9 mouse cellular contexts compared by ENCODE assay signal in genomic region chr8:57574398-57574797, GRCm38 (mm10).
DNase-seq lines count a peak whose midpoint lies in the region; ATAC-seq and TF ChIP-seq lines count a peak whose summit lies in the region.
"Had no signal": no experiment of that assay in that cellular context is flagged by ENCODE, and none has a peak within 500 bp of the region (broad histone marks: within the 10 kb centered on the region; RNA-seq: fewer than 3 reads in every experiment).

No protein-coding gene starts in this region.

- peak; percentile 74 to 86 for DNase-seq in heart, adult 2 months
- DNase-seq in heart, adult 11 months = no peak
- DNase-seq in cerebellum, adult 9-10 months = peak; percentile 89
- DNase-seq in frontal cortex, postnatal 25 days (ENCODE audit: low spot score in 2 of 2) = peak; percentile 60 to 66
- peak; percentile 77 for DNase-seq in left cerebral cortex, postnatal 4 days
- DNase-seq in spleen, adult 2 months (ENCODE audit: low read depth in 1 of 2, low spot score in 2 of 2) = peak in 1 of 2 experiments; percentile 67

- TF ChIP-seq POLR2A in heart, adult 2 months (IDR thresholded peaks at IDR 0.05; ENCODE audit: insufficient read depth, low read depth, low read length) = no peak
- no peak for TF ChIP-seq POLR2A in spleen, adult 2 months (IDR thresholded peaks at IDR 0.05; ENCODE audit: low read depth, low read length)

- intact Hi-C loops in heart, adult 2 months (cut with DNase I) = loop anchor here (1.0 to 2.0 kb wide), 3 partner anchors 34 to 226 kb away; no protein-coding TSS in a partner anchor
- intact Hi-C loops in left cerebral cortex, postnatal 4 days (cut with DNase I) = loop anchor here (5.0 kb wide), 1 partner anchor 228 kb away; no protein-coding TSS in a partner anchor

- H3K79me2 ChIP-seq in heart, adult 2 months (replicated peaks; ENCODE audit: control insufficient read depth, insufficient read depth, low read length) = no peaks in the 10 kb centered on the region

- H3K4me3 ChIP-seq in heart, adult 2 months = no peak overlapping the region
- no peak overlapping the region for H3K4me3 ChIP-seq in intestine, embryonic 16.5 days (ENCODE audit: low read length)
- H3K4me3 ChIP-seq in midbrain, embryonic 15.5 days = no peak overlapping the region
- no peak overlapping the region for H3K4me3 ChIP-seq in spleen, adult 2 months (ENCODE audit: extremely low read depth, insufficient read depth, insufficient read length)
- H3K4me3 ChIP-seq: myocyte had no signal

- ATAC-seq in intestine, embryonic 16.5 days = 0 out of 2 replicates have a peak, but pooled peaks have one; percentile 21
- ATAC-seq in midbrain, embryonic 15.5 days (replicated peaks) = peak; percentile 80

- no peaks in the 10 kb centered on the region for H3K27me3 ChIP-seq in heart, adult 2 months (ENCODE audit: control insufficient read depth, insufficient read depth, low read length)
- no peaks in the 10 kb centered on the region for H3K27me3 ChIP-seq in intestine, embryonic 16.5 days (replicated peaks; ENCODE audit: control insufficient read depth, insufficient read depth, low read length)
- H3K27me3 ChIP-seq in midbrain, embryonic 15.5 days (replicated peaks) = no peaks in the 10 kb centered on the region
- no peaks in the 10 kb centered on the region for H3K27me3 ChIP-seq in spleen, adult 2 months (ENCODE audit: control insufficient read depth, insufficient read depth, low read length)

- TF ChIP-seq EP300 in heart, adult 2 months (IDR thresholded peaks at IDR 0.05; ENCODE audit: insufficient read depth, low read depth, low read length) = peak; percentile 85; the same call in 1 of the 2 replicates

- H3K4me2 ChIP-seq in intestine, embryonic 16.5 days (ENCODE audit: low read depth, low read length) = no peak overlapping the region
- H3K4me2 ChIP-seq in midbrain, embryonic 15.5 days = no peak overlapping the region

- 8% methylated on average over 7 of the region's 7 CpGs for WGBS in heart, adult 2 months
- 14% methylated on average over 7 of the region's 7 CpGs for WGBS in intestine, embryonic 16.5 days
- WGBS in midbrain, embryonic 15.5 days = 8% methylated on average over 7 of the region's 7 CpGs
- WGBS in spleen, adult 2 months = 12% methylated on average over 7 of the region's 7 CpGs

- no peak for TF ChIP-seq CTCF in heart, adult 2 months (IDR thresholded peaks at IDR 0.05)
- peak; percentile 96 for TF ChIP-seq CTCF in spleen, adult 2 months (IDR thresholded peaks at IDR 0.05; ENCODE audit: extremely low read depth, insufficient read depth, insufficient read length, insufficient replicate concordance)

- no peaks in the 10 kb centered on the region for H3K9me3 ChIP-seq in intestine, embryonic 16.5 days (ENCODE audit: control insufficient read depth, low read length)
- no peaks in the 10 kb centered on the region for H3K9me3 ChIP-seq in midbrain, embryonic 15.5 days

- H3K9ac ChIP-seq in heart, adult 2 months (ENCODE audit: low read depth, low read length) = no peak overlapping the region
- no peak overlapping the region for H3K9ac ChIP-seq in intestine, embryonic 16.5 days (ENCODE audit: low read depth, low read length)
- no peak overlapping the region for H3K9ac ChIP-seq in midbrain, embryonic 15.5 days

- no peaks in the 10 kb centered on the region for H3K36me3 ChIP-seq in heart, adult 2 months (ENCODE audit: control insufficient read depth, insufficient read depth, low read length)
- H3K36me3 ChIP-seq in intestine, embryonic 16.5 days (ENCODE audit: control insufficient read depth, insufficient read depth, low read length) = no peaks in the 10 kb centered on the region
- no peaks in the 10 kb centered on the region for H3K36me3 ChIP-seq in midbrain, embryonic 15.5 days (replicated peaks)
- H3K36me3 ChIP-seq in spleen, adult 2 months (ENCODE audit: control insufficient read depth, insufficient read depth, low read length) = no peaks in the 10 kb centered on the region; the same call in 1 of the 2 replicates

- H3K27ac ChIP-seq in heart, adult 2 months = no peak overlapping the region
- H3K27ac ChIP-seq in intestine, embryonic 16.5 days (ENCODE audit: low read length) = no peak overlapping the region
- H3K27ac ChIP-seq in midbrain, embryonic 15.5 days = no peak overlapping the region
- H3K27ac ChIP-seq in spleen, adult 2 months (ENCODE audit: insufficient read depth, low read length) = no peak overlapping the region

- peaks cover 9% of the 10 kb centered on the region for H3K4me1 ChIP-seq in heart, adult 2 months (ENCODE audit: control insufficient read depth, insufficient read depth, low read length)
- peaks cover 16% of the 10 kb centered on the region for H3K4me1 ChIP-seq in intestine, embryonic 16.5 days (ENCODE audit: control insufficient read depth, insufficient read depth, low read length)
- H3K4me1 ChIP-seq in midbrain, embryonic 15.5 days = peaks cover 14% of the 10 kb centered on the region
- peaks cover 10% of the 10 kb centered on the region; the same call in 1 of the 2 replicates for H3K4me1 ChIP-seq in spleen, adult 2 months (ENCODE audit: control insufficient read depth, insufficient read depth, insufficient read length)
